Mouse (Mus musculus) heart, postnatal 0 days (tissue): ENCODE results near the gene Sult4a1. TPM values are rescaled to one million over a fixed set of nuclear protein-coding genes. Genes with fewer than 3 reads are reported as not detected.

ENCODE experiments used
- ATAC-seq: fragments of 200-750 bp; cut with Nextera tagmentation; 2 replicates; pipeline ENCODE4 v1.8.0; 2017; ENCODE audit warnings: low read depth, moderate number of reproducible peaks, moderate library complexity; ENCODE audit not compliant: insufficient read depth
- DNase-seq: peaks from one replicate; pipeline ENCODE4 v3.0.0-alpha.2; 2016; ENCODE audit warnings: low spot score
- H3K27ac ChIP-seq: fragments of 300-500 bp; sonication (generic); 2 replicates; pipeline ENCODE4 v1.5.1; 2014; ENCODE audit warnings: low read depth, mild to moderate bottlenecking
- H3K27me3 ChIP-seq: fragments of 300-500 bp; sonication (generic); 2 replicates; pipeline ENCODE4 v1.6.1; 2014; ENCODE audit warnings: low read length, mixed read lengths; ENCODE audit not compliant: control insufficient read depth, insufficient read depth
- H3K36me3 ChIP-seq: fragments of 300-500 bp; sonication (generic); replicated peaks from 2 replicates; pipeline ENCODE4 v1.6.1; 2014; ENCODE audit warnings: low read length, mixed read lengths; ENCODE audit not compliant: control insufficient read depth, insufficient read depth
- H3K4me1 ChIP-seq: fragments of 300-500 bp; sonication (generic); 2 replicates; pipeline ENCODE4 v1.6.1; 2014; ENCODE audit warnings: antibody characterized with exemption; ENCODE audit not compliant: control insufficient read depth, insufficient read depth
- H3K4me2 ChIP-seq: fragments of 300-500 bp; sonication (generic); 2 replicates; pipeline ENCODE4 v1.6.1; 2014; ENCODE audit warnings: low read depth, mild to moderate bottlenecking, low read length, moderate library complexity
- H3K4me3 ChIP-seq: fragments of 300-500 bp; sonication (generic); 2 replicates; pipeline ENCODE4 v1.5.1; 2014; ENCODE audit warnings: low read depth, low read length
- H3K9ac ChIP-seq: fragments of 300-500 bp; sonication (generic); replicated peaks from 2 replicates; pipeline ENCODE4 v1.6.1; 2014; ENCODE audit warnings: low read depth, low read length, mixed read lengths
- H3K9me3 ChIP-seq: fragments of 300-500 bp; sonication (generic); replicated peaks from 2 replicates; pipeline ENCODE4 v1.6.1; 2016; ENCODE audit warnings: low read length; ENCODE audit not compliant: control insufficient read depth
- CTCF ChIP-seq: IDR thresholded peaks from 2 replicates; pipeline ENCODE4 v1.5.1; 2016; ENCODE audit warnings: antibody characterized with exemption, control low read depth, low read depth
- EP300 ChIP-seq: IDR thresholded peaks from 2 replicates; pipeline ENCODE4 v1.6.1; 2016; ENCODE audit warnings: antibody characterized with exemption, low read depth
- WGBS: fragments of 180-500 bp; shearing (Covaris S2); extraction: QIAGEN DNeasy Blood & Tissue Kit; methylation state at CpG from one replicate; pipeline ENCODE4 v1.1.7; 2014; 5-methylcytosine and 5-hydroxymethylcytosine counted together
- polyA plus RNA-seq: library from polyadenylated mRNA; unstranded; fragments of >200 nt; fragmentation: Nextera tagmentation; extraction: Ambion mirVana; gene quantifications from 2 replicates; pipeline ENCODE4 v1.2.1, GENCODE M21; 2015
- total RNA-seq: library from RNA; depleted of rRNA; stranded (reverse); fragments of >200 nt; gene quantifications from 2 replicates; pipeline ENCODE4 v1.2.3, GENCODE M21; 2014; ENCODE audit warnings: low replicate concordance; rRNA removed

Gene Sult4a1
- total RNA-seq (0.46 TPM in 1 of 2 replicates, not detected in the other), polyA plus RNA-seq (0.18 and 0.29 TPM in 2 replicates)

- Histone ChIP-seq H3K4me1 (peaks cover 5% of the 10 kb centered on the region; the same call in 1 of the 2 replicates), H3K27me3 (peaks cover 46% of the 10 kb centered on the region), H3K36me3 (no peaks in the 10 kb centered on the region), H3K9me3 (no peaks in the 10 kb centered on the region), H3K4me2 (peak within 1 kb of the TSS; percentile 62), H3K27ac (no peak within 1 kb of the TSS), H3K9ac (no peak within 1 kb of the TSS), H3K4me3 (peak within 1 kb of the TSS; percentile 44)
- no peak for DNase-seq
- WGBS = 2% methylated on average over 75 of the region's 77 CpGs
- TF ChIP-seq EP300 (no peak), CTCF (no peak)
- ATAC-seq = no peak
Measured at GRCm38 (mm10) chr15:84105105-84105923, at the start of gene Sult4a1. Sult4a1 (minus strand) TSS chr15:84105754.

DNA sequence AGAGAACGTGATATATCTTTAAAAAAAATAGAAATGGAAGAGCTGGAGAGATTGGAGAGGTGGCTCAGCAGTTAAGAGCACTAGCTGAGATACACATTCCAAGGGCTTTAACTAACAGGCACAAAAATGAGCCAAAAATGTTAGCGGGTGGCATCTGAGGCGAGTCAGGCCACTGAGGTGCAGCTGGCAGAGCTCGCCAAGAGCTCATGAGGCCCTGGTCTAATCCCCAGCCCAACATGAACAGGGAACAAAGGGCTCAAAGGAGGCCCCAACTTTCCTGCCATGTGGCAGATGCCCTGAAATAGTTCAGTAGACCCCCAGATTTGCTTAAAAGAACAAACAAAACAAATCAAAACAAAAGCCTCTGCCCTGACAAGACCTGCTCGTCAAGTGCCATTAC lies 35.4 kb upstream of the Sult4a1 start:
- no peaks in the 10 kb centered on the region for H3K9me3 ChIP-seq
- WGBS = 58% methylated on average over 5 of the region's 5 CpGs
- H3K4me3 ChIP-seq = no peak overlapping the region
- no peaks in the 10 kb centered on the region for H3K36me3 ChIP-seq
- H3K27ac ChIP-seq = no peak overlapping the region
- H3K4me1 ChIP-seq = no peaks in the 10 kb centered on the region
- TF ChIP-seq EP300 (no peak), CTCF (no peak)
- no peak overlapping the region for H3K9ac ChIP-seq
- H3K4me2 ChIP-seq = no peak overlapping the region
- H3K27me3 ChIP-seq = no peaks in the 10 kb centered on the region
- DNase-seq (no peak), ATAC-seq (no peak)

DNA sequence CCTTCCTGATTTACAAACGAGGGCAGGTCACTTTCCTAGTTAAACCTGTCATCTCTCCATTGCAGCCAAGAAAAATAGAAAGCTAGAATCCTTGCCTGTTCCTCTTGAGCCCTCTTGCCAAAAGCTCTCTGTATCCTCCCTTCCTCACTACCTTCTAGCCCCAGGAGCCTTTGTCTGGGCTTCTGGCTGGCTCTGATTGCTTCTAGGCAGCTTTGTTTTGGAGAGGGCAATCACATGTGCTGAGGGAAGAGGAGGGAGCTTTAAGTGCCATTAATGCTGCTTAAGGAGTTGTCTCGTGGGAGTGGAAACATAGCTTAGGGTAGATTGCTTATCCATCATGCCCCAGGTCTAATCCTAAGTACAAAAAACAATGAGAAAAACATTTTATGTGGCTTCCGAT lies 34.6 kb upstream of the Sult4a1 start:
- Histone ChIP-seq H3K4me1 (no peaks in the 10 kb centered on the region), H3K27me3 (no peaks in the 10 kb centered on the region), H3K4me3 (no peak overlapping the region), H3K9me3 (no peaks in the 10 kb centered on the region), H3K27ac (no peak overlapping the region), H3K4me2 (no peak overlapping the region), H3K9ac (no peak overlapping the region), H3K36me3 (no peaks in the 10 kb centered on the region)
- WGBS = 46% methylated on average over 3 of the region's 3 CpGs
- ATAC-seq (no peak), DNase-seq (no peak)
- TF ChIP-seq CTCF = no peak
- TF ChIP-seq EP300 = no peak

GRCm38 (mm10) chr15:84139592-84140005 lies 34.0 kb upstream of the Sult4a1 start:
- ATAC-seq = no peak
- Histone ChIP-seq H3K27me3 (no peaks in the 10 kb centered on the region), H3K27ac (no peak overlapping the region), H3K36me3 (no peaks in the 10 kb centered on the region), H3K4me3 (no peak overlapping the region), H3K4me1 (no peaks in the 10 kb centered on the region), H3K4me2 (no peak overlapping the region), H3K9ac (no peak overlapping the region), H3K9me3 (no peaks in the 10 kb centered on the region)
- DNase-seq = no peak
- TF ChIP-seq EP300 = no peak
- no peak for TF ChIP-seq CTCF
- 79% methylated on average over 5 of the region's 5 CpGs for WGBS

DNA sequence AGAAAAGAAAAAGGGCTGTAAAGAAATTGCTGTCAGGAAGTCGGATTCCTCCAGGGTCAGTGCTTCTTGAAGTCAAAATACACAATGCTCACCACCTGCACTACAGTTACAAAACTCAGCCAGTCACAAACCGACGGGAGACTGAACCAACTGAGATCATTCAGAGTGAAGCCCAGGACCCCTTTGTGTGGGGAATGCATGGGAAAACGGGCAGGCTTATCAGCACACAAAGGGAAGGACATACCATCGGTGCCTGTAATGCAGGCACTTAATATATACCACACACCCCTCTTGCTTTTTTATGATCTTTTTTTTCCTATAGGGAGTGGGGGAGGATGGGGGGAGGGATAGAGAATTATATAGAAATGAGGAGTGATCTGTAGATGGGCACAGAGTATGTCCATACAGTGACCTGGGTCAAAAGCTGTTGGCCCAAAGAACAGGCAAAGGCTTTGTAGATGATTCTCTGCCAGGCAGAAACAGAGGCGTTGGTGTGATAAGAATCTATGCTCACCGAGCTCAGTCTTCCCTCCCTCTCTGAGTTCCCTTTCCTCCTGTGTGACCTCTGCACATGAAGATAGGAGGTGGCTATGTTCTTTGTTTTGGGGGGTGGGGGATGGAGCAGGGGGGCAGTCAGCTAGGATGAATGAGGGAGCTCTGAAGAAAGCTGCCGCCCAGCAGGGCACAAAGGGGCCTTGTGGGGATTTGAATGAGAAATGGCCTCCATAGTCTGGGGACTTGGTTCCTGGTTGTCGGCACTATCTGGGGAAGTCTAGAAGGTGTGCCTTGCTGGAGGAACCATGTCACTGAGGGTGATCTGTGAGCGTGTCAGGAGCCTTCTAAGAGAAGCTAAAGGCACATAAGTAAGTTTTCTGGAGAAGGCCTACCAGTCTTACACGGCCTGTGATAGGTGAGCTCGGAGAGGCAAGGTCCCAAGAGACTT lies 31.2 kb upstream of the Sult4a1 start:
- Histone ChIP-seq H3K4me2 (no peak overlapping the region), H3K36me3 (no peaks in the 10 kb centered on the region), H3K4me3 (no peak overlapping the region), H3K4me1 (peaks cover 13% of the 10 kb centered on the region), H3K9me3 (no peaks in the 10 kb centered on the region), H3K27me3 (no peaks in the 10 kb centered on the region), H3K9ac (no peak overlapping the region), H3K27ac (no peak overlapping the region)
- 40% methylated on average over 12 of the region's 12 CpGs for WGBS
- no peak for TF ChIP-seq EP300
- no peak for TF ChIP-seq CTCF
- ATAC-seq (no peak), DNase-seq (no peak)
